ENCODE assay signal across 8 mouse cellular contexts in genomic region chr3:98339706-98340109, GRCm38 (mm10). TPM values are rescaled to one million over a fixed set of nuclear protein-coding genes. Genes with fewer than 3 reads are reported as not detected.
A peak's percentile ranks its signal among the peaks of the same experiment; 100 is the strongest.
DNase-seq lines count a peak whose midpoint lies in the region; ATAC-seq and TF ChIP-seq lines count a peak whose summit lies in the region.
"Not testable (repeated sequence)": the region's sequence is repeated elsewhere in the genome, so short reads cannot be mapped to it uniquely, and the experiment has no call there.

Gene Phgdh, minus strand, starts transcription at chr3:98339990.

- not testable (repeated sequence) for H3K36me3 ChIP-seq in hindbrain, embryonic 10.5 days; lung, embryonic 14.5 days (ENCODE audit: insufficient read depth)

- peaks cover 43% of the 10 kb centered on the region for H3K4me1 ChIP-seq in hindbrain, embryonic 10.5 days (replicated peaks)
- not testable (repeated sequence) for H3K4me1 ChIP-seq in lung, embryonic 14.5 days (ENCODE audit: insufficient read depth)

- not testable (repeated sequence) for H3K27me3 ChIP-seq in hindbrain, embryonic 10.5 days (ENCODE audit: insufficient read depth, poor library complexity, severe bottlenecking); lung, embryonic 14.5 days (ENCODE audit: insufficient read depth, low read length)

- H3K9ac ChIP-seq in lung, embryonic 14.5 days = peak within 1 kb of the TSS; percentile 69

- H3K4me3 ChIP-seq in hindbrain, embryonic 10.5 days = peak within 1 kb of the TSS; percentile 90
- peak within 1 kb of the TSS; percentile 56 for H3K4me3 ChIP-seq in layer of hippocampus, adult 2 months
- H3K4me3 ChIP-seq in lung, embryonic 14.5 days (ENCODE audit: low read depth, low read length) = peak within 1 kb of the TSS; percentile 64

- peak; percentile 83 for DNase-seq in MN1 (ENCODE audit: low spot score)
- peak; percentile 19 for DNase-seq in cerebellum, adult 9-10 months
- DNase-seq in frontal cortex, adult 2 months (ENCODE audit: extremely low spot score in 1 of 2, low spot score in 1 of 2) = peak in 1 of 2 experiments; percentile 49
- DNase-seq in hindbrain, embryonic 10.5 days (ENCODE audit: low spot score) = peak; percentile 85
- peak; percentile 51 to 69 for DNase-seq in layer of hippocampus, adult 2 months (ENCODE audit: low spot score in 2 of 2)
- DNase-seq in lung, embryonic 14.5 days = peak; percentile 88
- DNase-seq in thymus, postnatal 0 days (ENCODE audit: low spot score) = peak; percentile 86

- H3K4me2 ChIP-seq in lung, embryonic 14.5 days = peak within 1 kb of the TSS; percentile 95

- peak; percentile 84 for ATAC-seq in lung, embryonic 14.5 days (ENCODE audit: insufficient read depth)
- peak; percentile 59 for ATAC-seq in neutrophil, adult 5-6 weeks (ENCODE audit: extremely low read depth, insufficient number of reproducible peaks, low FRiP score, poor library complexity, severe bottlenecking)

- peak within 1 kb of the TSS; percentile 95 for H3K27ac ChIP-seq in hindbrain, embryonic 10.5 days
- peak within 1 kb of the TSS; percentile 87 for H3K27ac ChIP-seq in layer of hippocampus, adult 2 months
- H3K27ac ChIP-seq in lung, embryonic 14.5 days (ENCODE audit: low read depth) = peak within 1 kb of the TSS; percentile 67

- not testable (repeated sequence) for TF ChIP-seq CTCF in layer of hippocampus, adult 2 months (conservative IDR thresholded peaks at IDR 0.05); lung, embryonic 14.5 days (IDR thresholded peaks at IDR 0.05; ENCODE audit: low read depth)

- not testable (repeated sequence) for H3K9me3 ChIP-seq in hindbrain, embryonic 10.5 days; lung, embryonic 14.5 days (ENCODE audit: low read depth, low read length)

- 0% methylated on average over 10 of the region's 10 CpGs for WGBS in hindbrain, embryonic 10.5 days
- WGBS in lung, embryonic 14.5 days = 0% methylated on average over 9 of the region's 10 CpGs

RNA-seq across cellular contexts. Expression of gene Phgdh, which starts in this region (rescaled TPM):
- 119 and 136 TPM in 2 replicates for polyA plus RNA-seq in frontal cortex, adult 2 months (2012; rRNA removed)
- polyA plus RNA-seq in hindbrain, embryonic 10.5 days (2016; fragmentation: Nextera tagmentation; extraction: Ambion mirVana) = 345 and 380 TPM in 2 replicates
- total RNA-seq in layer of hippocampus, adult 2 months (2021) = 10 to 100 TPM; 66.8 to 82.0 TPM
- polyA plus RNA-seq in lung, embryonic 14.5 days (2014; fragmentation: Nextera tagmentation; extraction: Ambion mirVana) = 212 and 230 TPM in 2 replicates
- total RNA-seq in neutrophil, adult 5-6 weeks (2017) = 42.2 and 71.1 TPM in 2 replicates
- polyA plus RNA-seq in thymus, postnatal 0 days (2015; fragmentation: Nextera tagmentation; extraction: Ambion mirVana) = 328 and 352 TPM in 2 replicates
